Mouse (Mus musculus) embryo, embryonic 10 days (tissue): ENCODE data around the gene Adgb.

ENCODE experiments used
- DNase-seq: peaks from one replicate; pipeline ENCODE4 v3.0.0-alpha.2; 2015; ENCODE audit warnings: low spot score

Adgb gene

GRCm38 (mm10) chr10:10350550-10350949 is 121.6 kb downstream of the Adgb start:
- DNase-seq, result no peak

DNA sequence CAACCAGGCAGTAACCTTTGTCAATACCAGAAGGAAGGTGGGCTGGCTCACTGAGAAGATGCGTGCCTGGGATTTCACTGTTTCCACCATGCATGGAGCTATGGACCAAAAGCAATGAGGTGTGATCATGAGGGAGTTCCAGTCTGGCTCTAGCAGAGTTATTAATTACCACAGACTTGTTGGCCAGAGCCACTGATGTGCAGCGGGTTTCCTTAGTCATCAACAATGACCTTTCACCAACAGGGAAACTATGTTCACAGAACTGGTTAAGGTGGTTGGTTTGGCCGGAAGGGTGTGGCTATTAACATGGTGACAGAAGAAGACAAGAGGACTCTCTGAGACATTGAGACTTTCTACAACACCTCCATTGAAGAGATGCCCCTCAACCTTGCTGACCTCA is 128.2 kb downstream of the Adgb start:
- DNase-seq, result no peak

- no peak for DNase-seq
Observed at GRCm38 (mm10) chr10:10325560-10325959, 146.6 kb downstream of the Adgb start.

- DNase-seq, result no peak
Observed at GRCm38 (mm10) chr10:10322961-10323360, 149.2 kb downstream of the Adgb start.

DNA sequence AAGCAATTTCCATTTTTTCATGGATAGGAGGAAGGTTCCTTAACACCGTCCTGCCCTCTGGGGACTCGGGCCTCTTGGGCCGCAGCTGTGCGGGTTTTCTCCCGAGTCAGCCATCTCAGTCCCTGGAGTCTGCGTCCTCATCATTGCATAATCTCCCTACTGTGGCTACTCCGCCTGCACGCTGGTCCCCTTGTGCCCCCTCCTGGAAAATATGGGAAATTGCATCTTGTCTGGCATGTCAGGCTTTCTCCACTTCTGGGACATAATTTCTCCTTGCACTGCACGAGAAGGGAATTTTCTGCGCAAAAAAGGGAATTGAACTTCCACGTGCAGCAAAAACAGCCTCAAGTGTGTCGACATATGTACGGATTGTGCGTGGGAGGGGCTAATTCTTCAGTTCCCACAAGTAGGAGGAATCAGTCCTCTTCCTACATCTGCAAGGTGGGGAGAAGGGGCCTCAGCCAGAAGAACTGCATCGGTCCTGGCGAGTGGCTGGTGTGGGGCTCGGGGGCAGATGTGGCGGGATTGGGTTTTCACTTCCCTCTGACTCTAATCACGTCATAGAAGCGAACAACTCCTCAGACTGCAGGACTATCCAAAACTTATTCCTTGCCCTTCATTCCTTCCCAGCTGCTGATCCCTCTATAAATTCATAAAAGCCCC is 150.9 kb downstream of the Adgb start:
- DNase-seq, result peak; percentile 85

DNA sequence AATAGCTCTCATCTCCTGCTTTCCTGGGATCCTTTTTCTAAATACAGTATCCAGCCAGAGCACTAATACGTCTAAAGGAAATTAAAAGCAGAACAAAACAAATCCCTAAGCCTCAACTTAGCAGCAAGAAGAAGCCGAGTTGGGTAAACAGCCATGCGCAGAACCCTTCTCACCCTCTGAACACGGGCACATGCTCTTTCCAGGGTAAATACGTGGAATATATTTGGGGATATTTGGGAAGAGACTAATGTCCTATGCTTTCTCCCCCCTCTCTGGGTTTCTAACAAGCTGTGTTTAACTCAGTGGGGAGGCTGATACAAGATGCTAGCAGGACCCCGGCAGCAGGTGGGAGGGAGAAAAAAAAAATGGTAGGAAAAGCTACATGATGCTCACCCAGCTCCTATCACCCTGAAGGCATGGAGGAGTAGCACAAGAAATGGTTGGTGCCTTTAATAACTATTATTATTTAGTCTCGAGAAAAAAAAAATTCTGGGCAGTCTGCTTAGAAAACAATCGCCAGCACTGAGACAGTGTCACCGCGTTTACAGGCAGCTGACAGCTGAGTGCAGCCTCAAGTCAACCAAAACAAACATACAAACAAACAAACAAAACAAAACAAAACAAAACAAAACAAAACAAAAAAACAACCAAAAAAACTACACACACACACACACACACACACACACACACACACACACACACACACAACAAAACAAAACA is 151.6 kb downstream of the Adgb start:
- no peak for DNase-seq

DNA sequence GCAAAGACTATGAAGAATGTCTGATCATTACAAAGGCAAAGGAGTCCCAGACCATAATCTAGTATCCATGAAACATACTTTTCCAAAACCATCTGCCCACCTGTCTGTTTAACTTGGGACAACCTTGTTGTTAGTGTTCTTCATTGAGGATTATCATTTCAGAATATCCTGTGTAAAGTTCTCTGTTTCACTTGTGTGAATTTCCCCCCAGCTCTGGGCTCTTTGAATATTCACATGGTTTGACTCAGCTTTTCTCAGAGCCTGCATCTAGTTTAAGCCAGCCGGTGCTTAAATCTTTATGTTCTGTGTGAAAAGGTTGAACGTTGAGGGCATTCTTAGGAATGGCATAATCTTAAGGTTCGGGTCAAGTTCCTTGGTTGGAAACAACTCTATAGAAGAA is 154.0 kb downstream of the Adgb start:
- DNase-seq, result no peak

- no peak for DNase-seq
Observed at GRCm38 (mm10) chr10:10315631-10316030, 156.5 kb downstream of the Adgb start.

GRCm38 (mm10) chr10:10314521-10314920 is 157.6 kb downstream of the Adgb start:
- no peak for DNase-seq

GRCm38 (mm10) chr10:10309877-10310426 is 162.2 kb downstream of the Adgb start:
- DNase-seq, result no peak

DNA sequence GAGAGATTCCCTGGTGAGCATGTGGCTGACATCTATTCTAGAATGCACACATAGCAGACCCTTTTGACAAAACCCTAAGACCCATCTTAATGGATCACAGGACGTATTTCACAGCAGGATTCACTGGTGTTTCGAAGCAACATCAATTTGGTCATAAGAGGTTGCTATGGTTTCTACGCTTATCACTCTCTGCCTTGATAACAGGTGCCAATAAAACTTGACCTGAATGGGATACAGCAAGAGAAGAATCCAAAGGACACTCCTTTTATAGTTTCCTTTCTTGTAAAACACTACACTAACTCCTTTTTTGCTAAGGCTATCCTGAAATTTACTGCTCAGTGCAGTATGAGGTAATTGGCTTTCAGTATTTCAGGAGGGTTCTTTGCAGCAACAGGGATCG is 163.1 kb downstream of the Adgb start:
- DNase-seq, result no peak

- DNase-seq, result no peak
Observed at GRCm38 (mm10) chr10:10307384-10307783, 164.7 kb downstream of the Adgb start.

DNA sequence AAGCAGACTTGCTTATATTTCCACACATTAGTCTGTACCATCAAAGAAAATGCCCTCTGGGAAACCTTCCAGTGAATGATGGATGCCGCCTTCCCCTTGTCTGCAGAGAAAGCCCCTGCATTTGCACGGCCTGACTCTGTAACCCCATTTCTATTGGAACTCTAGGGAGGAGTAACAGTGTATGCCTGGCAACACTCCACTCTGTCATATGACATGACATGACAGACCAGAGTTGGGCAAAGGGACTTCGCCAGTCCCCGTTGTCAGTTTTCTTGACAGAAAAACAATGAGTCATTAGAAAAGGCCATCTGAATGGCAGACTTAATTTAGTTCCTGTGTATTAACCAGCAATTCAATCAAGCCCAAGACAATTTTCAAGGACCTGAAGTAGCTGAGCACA is 167.8 kb downstream of the Adgb start:
- no peak for DNase-seq

GRCm38 (mm10) chr10:10301692-10302091 is 170.4 kb downstream of the Adgb start:
- peak; percentile 23 for DNase-seq

DNA sequence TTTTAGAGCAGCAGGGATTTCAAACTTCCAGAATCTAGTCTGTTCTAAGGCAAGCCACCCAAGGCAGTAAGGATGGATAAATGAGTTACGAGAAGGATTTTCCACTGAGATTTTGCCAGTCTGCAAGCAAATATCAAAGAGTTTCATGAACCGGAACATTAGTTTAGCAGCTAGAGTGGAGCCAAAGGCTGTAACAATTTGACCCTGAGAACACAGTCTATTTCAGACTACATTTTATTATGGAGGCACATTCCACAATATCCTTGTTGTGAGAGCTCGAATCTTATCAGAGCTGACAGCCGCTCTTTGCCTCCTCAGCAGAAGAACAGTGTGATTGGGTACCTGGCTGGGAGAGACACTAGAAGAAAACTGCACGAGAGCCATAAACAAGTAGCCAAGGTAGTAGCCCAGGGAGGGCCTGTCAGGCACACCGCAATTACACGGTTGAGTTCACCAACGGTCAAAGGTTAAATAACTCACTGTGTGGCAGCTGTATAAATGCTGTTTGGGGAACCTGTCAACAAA is 171.1 kb downstream of the Adgb start:
- DNase-seq, result peak; percentile 87

DNA sequence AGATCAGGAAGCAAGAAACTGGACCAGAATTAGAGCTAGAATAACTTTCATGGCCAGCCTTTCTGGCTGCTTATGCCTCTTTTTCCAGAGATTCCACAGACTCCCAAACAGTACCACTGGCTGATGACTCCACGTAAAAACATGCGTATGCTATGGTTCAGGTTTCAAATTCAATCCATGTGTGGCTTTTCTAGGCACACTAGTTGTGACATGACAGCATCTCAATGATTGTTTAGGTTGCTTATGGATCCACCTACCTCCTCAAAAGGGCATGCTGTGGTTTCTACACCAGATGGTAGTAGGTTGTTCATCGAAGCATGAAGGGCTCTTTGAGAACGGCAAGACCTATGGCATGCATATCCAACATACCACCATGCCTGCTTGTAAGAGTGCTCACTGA is 172.1 kb downstream of the Adgb start:
- DNase-seq, result no peak

- DNase-seq, result no peak
Observed at GRCm38 (mm10) chr10:10287221-10287867, 184.8 kb downstream of the Adgb start.
